Mouse (Mus musculus) testis, postnatal 10 days (tissue): Measurements from ENCODE around the gene Usp3.

Experiments
- DNase-seq: peaks from one replicate; pipeline ENCODE4 v3.0.0; 2021; ENCODE audit warnings: low spot score

The Usp3 gene

DNA sequence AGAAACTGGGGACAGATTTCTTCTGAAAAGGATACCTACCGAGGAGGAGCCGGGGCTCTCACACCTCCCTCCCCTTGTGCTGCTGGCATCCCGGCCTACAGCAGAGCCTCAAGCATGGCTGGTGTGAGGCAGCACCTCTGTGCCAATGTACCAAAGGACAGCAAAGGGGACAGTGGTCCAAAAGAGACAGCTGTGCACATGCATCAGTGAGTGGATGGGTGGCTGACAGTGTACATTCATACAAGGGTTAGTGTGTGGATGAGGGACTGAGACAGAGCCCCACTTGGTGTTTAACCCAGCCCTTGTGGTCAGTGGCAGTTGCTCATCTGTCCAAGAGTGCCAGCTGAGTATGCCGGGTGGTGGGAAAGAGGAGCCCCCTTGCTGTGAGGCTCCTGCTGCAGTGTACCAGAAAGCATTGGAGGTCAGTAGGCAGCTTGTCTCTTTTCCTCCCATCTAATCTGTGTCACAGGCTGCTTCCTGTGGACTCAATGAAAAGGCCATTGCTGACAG lies 84.0 kb downstream of the Usp3 start:
- DNase-seq: no peak

DNA sequence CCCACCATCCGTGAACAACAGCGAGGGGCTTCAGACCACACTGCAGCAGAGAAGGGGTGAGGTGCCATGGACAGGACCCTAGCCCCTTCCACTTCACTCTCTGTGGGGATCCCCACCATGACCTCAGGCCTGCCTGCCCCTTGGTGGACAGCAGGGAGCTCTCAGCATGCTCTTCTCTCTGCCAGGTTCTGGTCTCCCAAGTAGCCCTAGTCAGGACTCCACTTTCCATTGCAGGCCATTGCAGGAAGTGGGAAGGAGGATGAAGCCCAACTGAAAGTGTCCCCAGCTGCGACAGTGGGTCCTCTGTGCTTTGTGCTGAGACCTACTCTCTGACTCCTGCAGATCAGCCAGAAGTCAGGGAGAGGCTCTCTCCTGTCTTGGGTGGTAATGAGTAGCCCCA lies 85.3 kb downstream of the Usp3 start:
- no peak for DNase-seq

DNA sequence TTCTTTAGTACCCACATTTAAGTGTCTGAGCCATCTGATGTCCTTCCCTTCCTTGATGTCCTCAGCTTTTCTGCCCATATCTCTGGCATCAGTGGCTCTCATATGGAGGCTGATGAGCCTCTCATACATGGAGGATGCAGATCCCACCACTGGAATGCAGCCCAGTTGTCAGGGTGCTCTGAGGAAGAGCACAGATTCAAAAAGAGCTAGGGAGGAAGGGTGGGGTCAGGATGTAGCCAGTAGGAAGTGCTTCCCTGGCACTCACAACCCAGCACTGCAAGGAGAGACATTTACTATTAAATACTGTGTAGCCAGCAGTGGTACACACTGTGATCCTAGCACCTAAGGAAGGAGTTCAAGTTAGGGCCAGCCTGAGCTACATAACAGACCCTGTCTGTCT lies 86.5 kb downstream of the Usp3 start:
- no peak for DNase-seq

DNA sequence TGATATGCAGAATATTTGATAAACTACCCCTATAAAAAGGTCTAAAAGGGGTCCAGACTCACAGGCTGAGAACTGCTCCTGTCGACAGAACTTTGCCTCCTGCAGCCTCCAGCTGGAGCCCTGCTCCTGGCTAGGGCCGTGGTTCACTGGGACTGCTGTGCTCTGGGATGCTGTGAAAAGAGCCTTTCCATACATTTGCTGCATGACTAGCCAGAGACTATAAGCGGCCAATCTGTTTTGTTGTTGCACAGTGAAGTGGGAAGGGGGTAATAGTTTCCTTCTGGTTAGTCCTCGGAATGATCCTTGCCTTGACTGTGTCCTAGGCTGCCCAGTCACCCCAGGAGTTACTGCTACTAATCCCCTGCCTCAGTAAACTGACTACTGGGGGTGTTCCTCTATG lies 86.9 kb downstream of the Usp3 start:
- DNase-seq: no peak

DNA sequence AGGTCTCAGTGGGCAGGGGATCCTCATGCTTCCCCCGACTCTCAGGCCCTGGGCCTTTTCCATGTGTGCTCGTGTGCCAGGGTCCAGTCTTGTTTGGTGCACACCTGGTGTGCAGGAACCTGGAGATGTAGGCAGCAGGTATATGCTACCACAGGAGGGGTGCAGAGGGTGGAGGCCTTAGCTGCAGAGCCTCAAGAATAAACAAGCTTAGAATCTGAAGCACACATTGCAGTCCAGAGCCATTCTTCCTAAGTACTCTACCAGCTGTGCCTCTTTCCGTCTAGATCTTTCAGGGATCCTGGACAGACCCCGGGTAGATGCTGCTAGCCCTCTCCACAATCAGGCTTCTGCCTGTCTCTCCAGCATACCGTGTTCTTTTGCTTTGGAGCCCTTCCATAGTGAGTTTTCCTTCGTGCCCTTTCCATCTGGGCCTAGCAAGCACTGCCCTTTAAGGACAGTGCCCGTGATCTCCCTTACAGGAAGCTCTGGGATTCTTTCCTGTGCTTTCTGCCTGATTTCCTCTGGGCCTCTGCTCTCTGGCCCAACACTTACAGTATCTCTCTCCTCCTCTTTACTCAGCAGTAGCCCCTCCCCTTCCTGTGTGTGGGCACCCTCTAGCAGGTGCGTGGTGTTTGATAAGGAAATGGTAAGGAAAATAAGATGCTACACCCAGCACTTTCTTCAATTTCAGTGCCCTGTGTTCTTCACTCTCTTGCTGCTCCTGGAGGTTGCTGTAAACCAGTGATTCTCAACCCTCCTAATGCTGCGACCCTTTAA lies 87.6 kb downstream of the Usp3 start:
- no peak for DNase-seq

DNA sequence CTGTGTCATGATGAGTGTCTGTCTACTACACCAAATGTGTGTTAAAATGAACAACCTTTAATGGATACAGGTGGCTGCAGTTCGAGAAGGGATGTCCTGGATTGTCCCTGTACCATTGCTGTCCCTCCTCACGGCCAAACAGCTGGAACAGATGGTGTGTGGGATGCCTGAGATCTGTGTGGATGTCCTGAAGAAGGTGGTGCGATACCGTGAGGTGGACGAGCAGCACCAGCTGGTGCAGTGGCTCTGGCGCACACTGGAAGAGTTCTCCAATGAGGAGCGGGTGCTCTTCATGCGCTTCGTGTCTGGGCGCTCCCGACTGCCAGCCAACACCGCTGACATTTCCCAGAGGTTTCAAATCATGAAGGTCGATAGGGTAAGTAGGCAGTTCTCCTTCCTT lies 88.4 kb downstream of the Usp3 start:
- no peak for DNase-seq

DNA sequence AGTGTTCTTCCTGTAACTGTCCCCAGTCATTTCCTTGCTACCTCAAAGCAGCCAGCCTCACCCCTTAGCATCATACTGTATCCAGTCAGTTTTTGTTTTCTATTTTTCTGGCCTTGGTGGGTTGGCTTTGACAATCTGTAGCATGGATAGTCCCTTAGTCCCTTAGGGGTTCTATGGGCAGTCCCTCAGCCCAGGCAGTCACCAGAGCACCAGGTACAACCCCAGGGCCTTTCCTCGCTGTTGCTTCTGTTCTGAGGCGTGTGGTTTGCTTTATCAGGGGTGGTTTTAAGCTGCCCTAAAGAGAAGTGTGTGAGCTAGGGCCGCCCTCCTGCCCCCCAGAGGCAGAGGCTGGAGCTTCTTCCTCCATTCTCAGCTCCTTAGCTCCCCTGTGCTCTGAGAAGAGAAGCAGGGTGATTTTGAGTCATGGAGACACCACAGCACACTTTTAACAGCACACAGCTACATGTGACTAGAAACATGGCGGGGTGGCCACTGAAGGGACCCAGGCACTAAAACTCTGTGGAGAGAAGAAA lies 89.0 kb downstream of the Usp3 start:
- no peak for DNase-seq

DNA sequence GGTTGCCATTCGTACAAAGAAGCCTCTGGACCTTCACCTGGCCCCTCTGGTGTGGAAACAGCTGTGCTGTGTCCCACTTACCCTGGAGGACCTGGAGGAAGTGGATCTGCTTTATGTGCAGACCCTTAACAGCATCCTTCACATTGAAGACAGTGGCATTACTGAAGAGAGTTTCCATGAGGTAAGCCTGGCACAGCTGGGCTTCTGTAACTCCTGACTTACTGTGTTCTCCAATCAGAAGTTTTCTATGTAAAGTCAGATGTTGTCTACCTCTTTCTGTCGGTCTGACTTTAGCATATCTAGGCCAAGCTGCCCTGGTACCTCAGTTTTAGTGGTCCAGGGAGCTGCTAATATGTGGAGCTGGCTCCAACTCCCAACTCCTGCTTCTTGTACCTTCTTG lies 91.7 kb downstream of the Usp3 start:
- no peak for DNase-seq

DNA sequence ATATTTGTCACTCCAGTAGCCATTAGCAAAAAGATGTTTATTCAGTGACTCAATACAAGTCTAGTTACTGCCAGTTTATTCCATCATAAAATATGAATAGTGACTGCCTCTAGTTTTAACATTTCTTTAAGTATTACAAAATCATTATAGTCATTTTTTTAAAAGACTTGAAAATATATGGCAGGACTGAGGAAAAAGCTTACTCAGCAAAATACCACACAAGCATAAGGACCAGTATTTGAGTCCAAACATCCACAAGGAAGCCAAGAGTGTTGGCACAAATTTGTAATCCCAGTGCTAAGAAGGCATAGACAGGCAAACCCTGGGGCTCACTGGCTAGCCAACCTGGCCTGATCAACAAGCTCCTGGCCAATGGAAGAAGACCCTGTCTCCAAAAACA lies 99.0 kb downstream of the Usp3 start:
- DNase-seq: no peak

DNA sequence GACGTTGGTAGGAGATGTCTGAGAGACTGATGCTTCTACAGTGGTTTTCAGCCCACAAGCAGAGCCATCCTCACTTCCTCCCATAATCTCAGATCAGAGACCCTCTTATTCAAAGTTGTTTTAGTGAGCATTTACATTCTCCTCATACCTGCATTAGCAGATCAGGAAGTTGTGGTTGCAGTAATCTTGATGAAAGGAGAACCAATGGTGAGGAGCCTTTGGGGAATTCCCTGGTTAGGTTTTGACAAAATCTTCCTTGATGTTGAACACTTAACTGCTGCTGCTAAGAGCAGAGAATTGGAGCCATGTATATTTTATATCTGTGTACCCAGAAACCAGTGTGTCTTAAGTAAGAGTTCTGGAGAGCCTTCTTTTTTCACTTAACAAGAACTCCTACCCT lies 100.6 kb downstream of the Usp3 start:
- DNase-seq: no peak

DNA sequence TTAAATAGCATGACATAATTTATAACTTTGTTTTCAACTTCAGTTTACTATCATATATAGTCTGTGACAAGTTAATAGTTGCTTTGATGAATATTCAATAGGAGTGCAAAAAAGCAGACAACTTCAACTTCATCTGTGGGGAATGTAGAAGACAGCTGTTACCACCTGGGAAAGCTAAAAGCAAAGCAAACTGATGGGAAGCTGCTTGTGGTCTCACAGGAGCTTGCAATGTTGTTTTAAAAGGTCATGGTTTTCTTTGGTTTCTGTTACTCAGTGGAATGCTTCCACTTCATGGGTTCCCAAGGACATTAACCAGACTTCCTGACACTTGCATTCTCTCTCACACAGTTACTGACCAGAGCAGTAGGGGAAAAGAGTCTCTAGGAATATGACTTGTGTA lies 104.2 kb downstream of the Usp3 start:
- no peak for DNase-seq

DNA sequence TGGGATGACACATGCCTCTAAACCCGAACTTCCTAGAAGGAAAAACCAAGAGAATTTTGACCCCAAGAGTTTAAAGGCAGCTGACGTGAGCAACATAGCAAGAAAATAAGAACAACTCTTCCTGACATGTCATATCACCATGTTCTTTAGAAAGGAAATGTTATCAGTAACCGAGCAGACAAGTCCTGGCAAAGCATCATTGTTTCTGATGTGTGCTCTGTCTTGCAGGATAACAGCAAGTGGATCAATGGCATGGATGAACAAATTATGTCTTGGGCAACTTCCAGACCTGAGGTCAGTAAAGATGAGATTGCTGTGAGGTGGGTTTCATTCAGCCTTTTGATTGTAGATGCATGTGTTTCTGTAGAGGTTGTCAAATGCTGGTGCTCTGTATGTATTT lies 109.5 kb downstream of the Usp3 start:
- DNase-seq: no peak

DNA sequence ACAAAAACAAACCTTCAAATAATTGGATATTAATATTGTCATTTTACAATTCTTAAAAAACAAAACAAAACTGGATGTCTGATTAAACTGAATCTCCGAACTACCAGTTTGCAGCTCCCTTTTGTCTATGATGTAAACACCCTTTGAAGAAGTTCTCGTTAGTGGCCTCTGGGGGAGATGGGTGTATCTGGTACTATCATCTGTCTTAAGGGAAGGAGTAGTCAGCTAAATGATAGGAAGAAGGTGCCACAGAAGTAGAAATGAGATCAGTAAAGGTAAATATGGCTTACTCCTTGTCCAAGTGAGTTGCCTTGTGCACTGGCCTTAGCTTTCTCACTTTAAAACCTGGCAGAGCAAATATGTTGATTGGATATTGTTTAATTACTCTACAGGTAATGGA lies 115.2 kb downstream of the Usp3 start:
- DNase-seq: no peak

DNA sequence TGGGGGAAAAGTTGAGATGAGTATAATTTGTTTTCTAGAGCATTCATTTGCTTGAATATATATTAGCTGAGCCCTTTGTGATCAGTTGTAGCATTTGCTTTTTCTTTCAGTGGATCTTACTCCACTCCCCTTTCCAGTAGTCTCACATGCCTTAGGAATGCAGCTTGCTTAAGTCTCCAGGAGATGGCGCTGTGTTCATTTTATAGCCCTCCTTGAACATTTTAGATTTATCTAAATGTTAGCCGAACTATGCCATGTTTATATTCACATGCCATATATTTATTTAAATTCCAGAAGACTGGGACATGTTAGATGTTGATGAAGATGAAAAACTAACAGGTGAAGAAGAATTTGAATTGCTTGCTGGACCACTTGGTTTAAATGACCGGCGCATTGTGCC lies 127.9 kb downstream of the Usp3 start:
- DNase-seq: peak; percentile 47
